Mouse (Mus musculus): ENCODE data around the gene Epb41l2. TPM values are rescaled to one million over a fixed set of nuclear protein-coding genes. Genes with fewer than 3 reads are reported as not detected.

Epb41l2 gene
- 21.7 and 25.6 TPM in 2 replicates for polyA plus RNA-seq (2015; fragmentation: Nextera tagmentation; extraction: Ambion mirVana)

DNA sequence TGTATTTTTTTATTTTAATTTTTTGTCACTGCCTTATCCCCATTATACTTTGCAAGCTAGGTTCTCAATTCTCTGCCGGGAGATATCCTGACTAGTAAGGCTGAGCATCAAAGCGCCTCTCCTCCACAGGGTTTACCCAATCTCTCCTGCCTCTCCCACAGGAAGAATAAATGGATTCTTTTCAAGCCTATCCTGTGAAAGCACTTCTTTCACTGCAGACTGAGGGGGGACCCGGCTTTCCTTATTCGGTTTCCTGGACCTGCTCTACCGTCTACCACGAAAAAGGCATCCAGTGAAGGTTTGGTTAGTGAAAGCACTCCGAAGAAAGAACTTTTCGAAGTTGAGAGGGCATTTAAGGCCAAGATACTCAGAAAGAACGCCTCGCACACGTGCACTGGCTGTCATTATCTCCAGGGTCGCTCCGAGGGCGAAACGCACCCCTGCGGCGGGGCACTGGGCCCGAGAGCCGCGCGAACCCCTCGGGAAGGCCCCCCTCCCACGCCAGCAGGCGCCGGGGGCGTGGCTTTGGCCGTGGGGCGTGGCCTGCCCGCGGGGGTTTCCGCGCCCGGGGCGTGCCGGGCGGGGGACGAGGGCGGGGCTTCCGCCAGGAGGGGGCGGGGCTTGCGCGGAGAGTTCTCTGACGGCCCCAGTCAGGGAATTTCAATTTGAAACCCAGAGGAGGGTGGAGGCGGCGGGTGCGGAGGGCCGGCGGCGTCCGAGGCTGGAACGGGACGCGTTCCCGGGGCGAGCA is at the start of gene Epb41l2:
Gene Epb41l2 (plus strand): TSS at position 591 of the 751 bp plus-strand sequence.
- Histone ChIP-seq H3K4me3 (replicated peaks) (peak within 1 kb of the TSS; percentile 76), H3K36me3 (no peaks in the 10 kb centered on the region), H3K4me2 (replicated peaks) (peak within 1 kb of the TSS; percentile 70), H3K27me3 (peaks cover 7% of the 10 kb centered on the region; the same call in 1 of the 2 replicates), H3K9me3 (no peaks in the 10 kb centered on the region), H3K4me1 (replicated peaks) (peaks cover 13% of the 10 kb centered on the region), H3K9ac (replicated peaks) (peak within 1 kb of the TSS; percentile 79), H3K27ac (peak within 1 kb of the TSS; percentile 62)
- ATAC-seq, result peak; percentile 96
- under 1% methylated on average over 44 of the region's 55 CpGs for WGBS

- H3K36me3 ChIP-seq, result no peaks in the 10 kb centered on the region
- H3K27me3 ChIP-seq, result 0 out of 2 replicates have a peak, but pooled peaks cover 3% of the 10 kb centered on the region
- no peak for ATAC-seq
These were observed 49.6 kb upstream of the Epb41l2 start for GRCm38 (mm10) chr10:25309996-25310395.

GRCm38 (mm10) chr10:25310736-25311135 is 48.9 kb upstream of the Epb41l2 start:
- Histone ChIP-seq H3K4me1 (replicated peaks) (peaks cover 15% of the 10 kb centered on the region), H3K27ac (no peak overlapping the region), H3K4me2 (replicated peaks) (no peak overlapping the region), H3K27me3 (0 out of 2 replicates have a peak, but pooled peaks cover 3% of the 10 kb centered on the region), H3K4me3 (replicated peaks) (no peak overlapping the region), H3K36me3 (no peaks in the 10 kb centered on the region), H3K9ac (replicated peaks) (no peak overlapping the region), H3K9me3 (no peaks in the 10 kb centered on the region)
- WGBS, result 60% methylated on average over 4 of the region's 4 CpGs
- ATAC-seq, result no peak

More at GRCm38 (mm10) chr10:25309996-25310395, 49.6 kb upstream of the Epb41l2 start:
- Histone ChIP-seq H3K9ac (replicated peaks) (no peak overlapping the region), H3K4me1 (replicated peaks) (peaks cover 15% of the 10 kb centered on the region), H3K4me2 (replicated peaks) (no peak overlapping the region), H3K27ac (no peak overlapping the region), H3K9me3 (no peaks in the 10 kb centered on the region), H3K4me3 (replicated peaks) (no peak overlapping the region)
- 85% methylated on average over 5 of the region's 5 CpGs for WGBS

GRCm38 (mm10) chr10:25311554-25312212 is 47.9 kb upstream of the Epb41l2 start:
- no peaks in the 10 kb centered on the region for H3K36me3 ChIP-seq
- no peak overlapping the region for H3K4me3 ChIP-seq (replicated peaks)
- H3K4me1 ChIP-seq (replicated peaks), result peaks cover 15% of the 10 kb centered on the region
- ATAC-seq, result peak; percentile 79
- no peak overlapping the region for H3K9ac ChIP-seq (replicated peaks)
- 35% methylated on average over 9 of the region's 9 CpGs for WGBS
- H3K4me2 ChIP-seq (replicated peaks), result no peak overlapping the region
- H3K27me3 ChIP-seq, result 0 out of 2 replicates have a peak, but pooled peaks cover 3% of the 10 kb centered on the region
- peak overlapping the region; percentile 44; the same call in 1 of the 2 replicates for H3K27ac ChIP-seq
- H3K9me3 ChIP-seq, result no peaks in the 10 kb centered on the region

- 8% methylated on average over 17 of the region's 17 CpGs for WGBS
- no peak overlapping the region for H3K4me3 ChIP-seq (replicated peaks)
- ATAC-seq, result no peak
- H3K9ac ChIP-seq (replicated peaks), result no peak overlapping the region
- no peak overlapping the region for H3K27ac ChIP-seq
- peaks cover 20% of the 10 kb centered on the region for H3K4me1 ChIP-seq (replicated peaks)
- H3K36me3 ChIP-seq, result no peaks in the 10 kb centered on the region
- 0 out of 2 replicates have a peak, but pooled peaks cover 3% of the 10 kb centered on the region for H3K27me3 ChIP-seq
- H3K4me2 ChIP-seq (replicated peaks), result peak overlapping the region; percentile 31
- no peaks in the 10 kb centered on the region for H3K9me3 ChIP-seq
These were observed 45.6 kb upstream of the Epb41l2 start for GRCm38 (mm10) chr10:25313856-25314584.

- H3K27me3 ChIP-seq, result 0 out of 2 replicates have a peak, but pooled peaks cover 3% of the 10 kb centered on the region
- ATAC-seq, result no peak
- no peaks in the 10 kb centered on the region for H3K36me3 ChIP-seq
- H3K4me1 ChIP-seq (replicated peaks), result peaks cover 12% of the 10 kb centered on the region
- no peak overlapping the region for H3K4me2 ChIP-seq (replicated peaks)
- no peaks in the 10 kb centered on the region for H3K9me3 ChIP-seq
- H3K27ac ChIP-seq, result no peak overlapping the region
- no peak overlapping the region for H3K4me3 ChIP-seq (replicated peaks)
- no peak overlapping the region for H3K9ac ChIP-seq (replicated peaks)
These were observed 41.9 kb upstream of the Epb41l2 start for GRCm38 (mm10) chr10:25317665-25318064.

DNA sequence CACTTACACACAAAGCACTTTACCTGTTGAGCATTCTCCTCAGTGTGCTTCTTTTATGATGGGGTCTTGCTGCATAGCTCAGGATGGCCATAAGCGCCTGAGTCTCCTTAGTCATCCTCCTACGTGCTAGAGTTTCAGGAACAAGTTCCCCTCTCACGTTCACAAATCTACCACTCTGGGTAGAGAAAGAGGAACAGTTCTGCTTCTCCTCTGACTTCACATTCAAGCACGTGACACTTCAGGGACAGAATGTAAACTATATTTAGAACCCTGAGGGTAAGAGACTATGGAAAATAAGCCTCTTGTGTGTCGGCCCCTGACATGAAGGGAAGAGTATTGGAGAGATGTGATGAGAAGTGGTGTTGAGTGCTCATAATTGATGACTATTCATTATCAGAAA is 41.2 kb upstream of the Epb41l2 start:
- H3K4me3 ChIP-seq (replicated peaks), result no peak overlapping the region
- WGBS, result 82% methylated on average over 5 of the region's 5 CpGs
- no peaks in the 10 kb centered on the region for H3K27me3 ChIP-seq
- no peak overlapping the region for H3K27ac ChIP-seq
- no peak overlapping the region for H3K9ac ChIP-seq (replicated peaks)
- H3K9me3 ChIP-seq, result no peaks in the 10 kb centered on the region
- ATAC-seq, result no peak
- H3K4me2 ChIP-seq (replicated peaks), result no peak overlapping the region
- peaks cover 12% of the 10 kb centered on the region for H3K4me1 ChIP-seq (replicated peaks)
- H3K36me3 ChIP-seq, result no peaks in the 10 kb centered on the region

DNA sequence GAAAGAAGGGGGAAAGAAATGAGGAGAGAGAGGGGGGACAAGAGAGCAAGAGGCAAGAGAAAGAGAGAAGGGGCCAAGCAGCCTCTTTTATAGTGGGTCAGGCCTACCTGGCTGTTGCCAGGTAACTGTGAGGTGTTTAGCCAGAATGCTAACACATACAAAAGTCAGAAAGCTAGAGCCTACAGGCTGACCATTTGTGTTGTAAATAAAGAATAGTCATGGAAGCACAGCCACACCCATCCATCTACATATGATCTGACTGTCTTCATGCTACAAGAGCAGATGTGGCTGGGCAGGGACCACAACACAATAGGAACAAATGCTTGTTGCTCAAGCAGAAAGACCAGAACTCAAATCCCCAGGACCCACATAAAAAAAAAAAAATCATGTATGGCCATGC is 40.1 kb upstream of the Epb41l2 start:
- H3K9me3 ChIP-seq, result no peaks in the 10 kb centered on the region
- H3K27me3 ChIP-seq, result no peaks in the 10 kb centered on the region
- H3K27ac ChIP-seq, result no peak overlapping the region
- no peak for ATAC-seq
- no peak overlapping the region for H3K4me2 ChIP-seq (replicated peaks)
- H3K9ac ChIP-seq (replicated peaks), result no peak overlapping the region
- no peaks in the 10 kb centered on the region for H3K36me3 ChIP-seq
- H3K4me1 ChIP-seq (replicated peaks), result peaks cover 7% of the 10 kb centered on the region; the same call in 1 of the 2 replicates
- no peak overlapping the region for H3K4me3 ChIP-seq (replicated peaks)

GRCm38 (mm10) chr10:25321198-25321597 is 38.4 kb upstream of the Epb41l2 start:
- H3K4me1 ChIP-seq (replicated peaks), result peaks cover 5% of the 10 kb centered on the region; the same call in 1 of the 2 replicates
- H3K4me3 ChIP-seq (replicated peaks), result no peak overlapping the region
- H3K27ac ChIP-seq, result no peak overlapping the region
- H3K36me3 ChIP-seq, result no peaks in the 10 kb centered on the region
- no peak for ATAC-seq
- no peak overlapping the region for H3K9ac ChIP-seq (replicated peaks)
- no peaks in the 10 kb centered on the region for H3K9me3 ChIP-seq
- WGBS, result 86% methylated on average over 4 of the region's 4 CpGs
- no peaks in the 10 kb centered on the region for H3K27me3 ChIP-seq
- H3K4me2 ChIP-seq (replicated peaks), result no peak overlapping the region

GRCm38 (mm10) chr10:25325690-25326089 is 33.9 kb upstream of the Epb41l2 start:
- no peak for ATAC-seq
- Histone ChIP-seq H3K27ac (no peak overlapping the region), H3K27me3 (no peaks in the 10 kb centered on the region), H3K36me3 (no peaks in the 10 kb centered on the region), H3K4me1 (replicated peaks) (no peaks in the 10 kb centered on the region), H3K4me2 (replicated peaks) (no peak overlapping the region), H3K4me3 (replicated peaks) (no peak overlapping the region), H3K9ac (replicated peaks) (no peak overlapping the region), H3K9me3 (no peaks in the 10 kb centered on the region)
- WGBS, result 56% methylated on average over 4 of the region's 4 CpGs

DNA sequence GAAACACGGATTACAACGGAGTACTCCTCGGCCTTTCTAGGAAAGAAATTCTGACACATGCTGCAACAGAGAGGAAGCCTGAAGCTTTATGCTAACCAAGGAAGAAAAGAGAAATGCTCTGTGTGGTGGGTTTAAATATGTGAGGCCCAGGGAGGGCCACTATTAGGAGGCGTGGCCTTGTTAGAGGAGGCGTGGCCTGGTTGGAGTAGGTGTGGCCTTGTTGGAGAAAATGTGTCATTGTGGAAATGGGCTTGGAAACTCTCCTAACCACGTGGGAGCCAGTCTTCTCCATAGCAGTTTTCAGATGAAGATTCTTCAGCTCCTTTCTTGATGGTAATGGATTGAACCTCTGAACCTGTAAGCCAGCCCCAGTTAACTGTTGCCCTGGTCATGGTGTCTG is 32.1 kb upstream of the Epb41l2 start:
- ATAC-seq, result no peak
- Histone ChIP-seq H3K9ac (replicated peaks) (no peak overlapping the region), H3K27ac (no peak overlapping the region), H3K4me2 (replicated peaks) (no peak overlapping the region), H3K36me3 (no peaks in the 10 kb centered on the region), H3K9me3 (no peaks in the 10 kb centered on the region), H3K27me3 (no peaks in the 10 kb centered on the region), H3K4me3 (replicated peaks) (no peak overlapping the region), H3K4me1 (replicated peaks) (0 out of 2 replicates have a peak, but pooled peaks cover 3% of the 10 kb centered on the region)
- 80% methylated on average over 6 of the region's 6 CpGs for WGBS

- H3K4me1 ChIP-seq (replicated peaks), result 0 out of 2 replicates have a peak, but pooled peaks cover 3% of the 10 kb centered on the region
- H3K9me3 ChIP-seq, result no peaks in the 10 kb centered on the region
- no peaks in the 10 kb centered on the region for H3K36me3 ChIP-seq
- H3K4me3 ChIP-seq (replicated peaks), result no peak overlapping the region
- H3K9ac ChIP-seq (replicated peaks), result no peak overlapping the region
- no peak overlapping the region for H3K27ac ChIP-seq
- no peak overlapping the region for H3K4me2 ChIP-seq (replicated peaks)
- H3K27me3 ChIP-seq, result no peaks in the 10 kb centered on the region
- ATAC-seq, result no peak
- WGBS, result 90% methylated on average over 7 of the region's 7 CpGs
These were observed 29.5 kb upstream of the Epb41l2 start for GRCm38 (mm10) chr10:25330094-25330493.
